Mouse (Mus musculus) lung, embryonic 15.5 days (tissue): ENCODE measurements at regions not wholly inside any gene's neighbourhood (a gene's known extent, or its start where the extent isn't known, plus 50 kb on each side); places are given as distances from the start of the nearest gene placed in this dataset.
A peak's percentile ranks its signal among the peaks of the same experiment; 100 is the strongest.

Experiments
- ATAC-seq: fragments of 200-750 bp; cut with Nextera tagmentation; 2 replicates; pipeline ENCODE4 v1.8.0; 2017; ENCODE audit warnings: moderate number of reproducible peaks, borderline replicate concordance; ENCODE audit not compliant: low FRiP score, low TSS enrichment; ENCODE audit errors: extremely low read depth
- H3K27ac ChIP-seq: fragments of 300-500 bp; sonication (generic); 2 replicates; pipeline ENCODE4 v1.5.1; 2015; ENCODE audit warnings: moderate library complexity, mild to moderate bottlenecking, inconsistent platforms
- H3K27me3 ChIP-seq: fragments of 300-500 bp; sonication (generic); 2 replicates; pipeline ENCODE4 v1.6.1; 2015; ENCODE audit warnings: inconsistent platforms
- H3K36me3 ChIP-seq: fragments of 300-500 bp; sonication (generic); 2 replicates; pipeline ENCODE4 v1.6.1; 2015; ENCODE audit warnings: inconsistent platforms
- H3K4me1 ChIP-seq: fragments of 300-500 bp; sonication (generic); 2 replicates; pipeline ENCODE4 v1.6.1; 2015; ENCODE audit warnings: inconsistent platforms
- H3K4me2 ChIP-seq: fragments of 300-500 bp; sonication (generic); 2 replicates; pipeline ENCODE4 v1.6.1; 2015; ENCODE audit warnings: inconsistent platforms, mild to moderate bottlenecking, moderate library complexity
- H3K4me3 ChIP-seq: fragments of 300-500 bp; sonication (generic); 2 replicates; pipeline ENCODE4 v1.5.1; 2015; ENCODE audit warnings: mild to moderate bottlenecking, inconsistent platforms
- H3K9ac ChIP-seq: fragments of 300-500 bp; sonication (generic); 2 replicates; pipeline ENCODE4 v1.6.1; 2015; ENCODE audit warnings: inconsistent platforms
- H3K9me3 ChIP-seq: fragments of 300-500 bp; sonication (generic); 2 replicates; pipeline ENCODE4 v1.6.1; 2016; ENCODE audit warnings: inconsistent platforms
- WGBS: fragments of 180-500 bp; shearing (Covaris S2); methylation state at CpG from one replicate; pipeline ENCODE4 v1.1.7; 2015; 5-methylcytosine and 5-hydroxymethylcytosine counted together

DNA sequence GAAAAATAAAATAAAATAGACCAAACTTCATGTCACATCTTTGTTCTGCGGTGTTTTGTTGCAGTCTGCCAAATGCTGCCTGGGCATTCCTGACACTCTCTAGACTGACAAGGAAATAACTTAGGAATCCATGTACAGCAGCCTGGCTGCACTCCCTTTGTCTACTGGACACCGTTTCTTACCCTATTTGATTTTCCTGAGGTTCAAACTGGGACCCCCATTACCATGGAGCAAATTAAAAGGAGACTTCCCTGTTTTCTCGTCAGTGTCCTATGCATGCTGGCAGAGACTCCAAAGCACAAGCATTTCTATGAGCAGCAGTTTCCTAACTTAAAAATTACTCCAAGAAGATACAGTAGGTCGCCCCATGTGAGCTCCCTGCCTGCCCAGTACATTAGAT lies 1470.1 kb upstream of the Slc10a2 start:
- WGBS = 47% methylated on average over 4 of the region's 4 CpGs
- Histone ChIP-seq H3K27ac (no peak overlapping the region), H3K27me3 (no peaks in the 10 kb centered on the region), H3K4me2 (no peak overlapping the region), H3K9me3 (no peaks in the 10 kb centered on the region), H3K36me3 (no peaks in the 10 kb centered on the region), H3K4me1 (no peaks in the 10 kb centered on the region), H3K4me3 (no peak overlapping the region), H3K9ac (no peak overlapping the region)
- no peak for ATAC-seq

DNA sequence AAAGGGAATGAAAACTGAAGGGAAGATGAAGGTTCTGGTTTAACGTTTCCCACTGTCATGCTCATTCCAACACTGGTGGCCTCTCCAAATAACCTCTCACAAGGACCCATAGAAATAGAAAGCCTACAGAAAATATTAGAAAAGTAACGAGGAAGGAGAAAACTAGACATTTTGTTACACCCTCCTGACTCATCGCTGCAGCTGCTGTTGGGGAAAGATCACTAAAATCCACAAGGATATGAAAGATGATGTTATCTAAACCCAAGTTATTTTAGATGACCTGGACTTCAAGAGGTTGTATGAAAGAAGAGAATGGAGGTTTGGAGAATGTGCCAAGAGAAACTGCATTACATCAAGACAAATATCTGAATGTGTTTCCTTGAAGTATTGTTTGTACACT lies 1468.3 kb upstream of the Slc10a2 start:
- Histone ChIP-seq H3K27me3 (no peaks in the 10 kb centered on the region), H3K9ac (no peak overlapping the region), H3K4me1 (no peaks in the 10 kb centered on the region), H3K4me3 (no peak overlapping the region), H3K27ac (no peak overlapping the region), H3K4me2 (no peak overlapping the region), H3K36me3 (no peaks in the 10 kb centered on the region), H3K9me3 (no peaks in the 10 kb centered on the region)
- 85% methylated on average over 3 of the region's 3 CpGs for WGBS
- ATAC-seq = no peak

DNA sequence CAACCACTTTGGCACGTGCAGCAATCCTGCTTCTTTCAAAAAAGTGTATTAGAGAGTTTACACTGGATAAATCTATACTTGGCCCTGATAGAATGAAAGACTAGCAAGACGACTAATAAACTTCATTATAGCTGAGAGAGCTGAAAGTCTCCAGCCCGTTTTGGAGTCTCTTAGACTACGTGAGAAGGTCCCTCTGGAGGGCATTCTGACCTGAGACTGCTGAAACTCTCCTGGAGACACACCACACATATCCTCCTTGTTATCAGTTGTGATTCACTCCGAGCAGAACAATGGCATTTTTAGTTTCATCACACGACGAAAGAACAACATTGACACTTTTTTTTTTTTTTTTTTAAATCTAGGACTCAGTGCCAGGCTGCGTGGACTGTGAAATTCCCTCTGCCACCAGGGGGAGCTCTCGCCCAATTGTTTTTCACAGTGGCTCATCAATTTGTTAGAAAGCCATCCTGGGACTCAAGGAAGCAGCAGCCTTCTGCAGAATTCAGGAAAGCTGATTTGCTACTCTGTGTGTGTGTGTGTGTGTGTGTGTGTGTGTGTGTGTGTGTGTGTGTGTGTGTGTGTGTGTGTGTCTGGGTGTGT lies 1467.0 kb upstream of the Slc10a2 start:
- Histone ChIP-seq H3K9ac (no peak overlapping the region), H3K4me2 (peak overlapping the region; percentile 25; the same call in 1 of the 2 replicates), H3K27me3 (no peaks in the 10 kb centered on the region), H3K9me3 (no peaks in the 10 kb centered on the region), H3K4me1 (no peaks in the 10 kb centered on the region), H3K27ac (no peak overlapping the region), H3K4me3 (no peak overlapping the region), H3K36me3 (no peaks in the 10 kb centered on the region)
- no peak; the same call in 1 of the 2 replicates for ATAC-seq
- WGBS = 16% methylated on average over 9 of the region's 9 CpGs

DNA sequence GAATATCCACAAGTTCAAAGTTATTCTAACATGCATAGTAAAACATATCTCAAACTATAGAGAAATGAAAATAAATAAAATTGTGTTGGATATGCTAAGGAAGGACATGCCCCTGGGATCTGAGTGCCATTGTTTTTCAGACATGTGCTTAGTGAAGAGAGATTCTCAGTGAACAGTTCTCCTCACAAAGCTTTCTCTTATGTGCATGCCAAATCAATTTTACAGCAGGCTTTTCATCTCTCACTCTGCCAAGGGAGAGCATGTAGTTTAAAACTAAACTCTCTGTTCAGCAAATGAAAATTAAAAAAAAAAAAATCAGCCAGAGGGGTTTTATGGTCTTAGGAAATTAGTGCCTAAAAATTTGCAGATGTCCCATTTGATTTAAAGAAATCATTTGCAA lies 1445.8 kb upstream of the Slc10a2 start:
- Histone ChIP-seq H3K4me1 (no peaks in the 10 kb centered on the region), H3K4me2 (no peak overlapping the region), H3K9ac (no peak overlapping the region), H3K4me3 (no peak overlapping the region), H3K27me3 (no peaks in the 10 kb centered on the region), H3K27ac (no peak overlapping the region), H3K36me3 (no peaks in the 10 kb centered on the region), H3K9me3 (no peaks in the 10 kb centered on the region)
- no peak for ATAC-seq

DNA sequence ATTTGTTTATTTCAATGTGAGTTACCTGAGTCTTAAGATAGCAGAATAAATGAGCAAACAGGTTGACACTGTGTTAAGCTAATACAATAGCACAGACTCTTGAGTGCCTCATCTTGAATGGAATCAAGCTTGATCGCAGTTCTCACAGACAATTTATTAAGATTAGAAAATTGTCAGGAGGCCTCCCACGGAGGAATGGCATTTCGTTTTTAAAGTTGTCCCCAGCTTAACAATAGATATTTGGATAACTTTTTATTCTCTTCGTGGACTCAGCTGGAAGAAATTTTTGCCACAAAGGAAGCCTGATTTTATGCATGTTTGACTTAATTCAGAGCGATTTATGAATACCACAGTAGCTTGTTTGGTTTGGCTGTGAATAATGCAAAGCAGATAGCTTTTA lies 1422.0 kb upstream of the Slc10a2 start:
- Histone ChIP-seq H3K9me3 (no peaks in the 10 kb centered on the region), H3K4me3 (no peak overlapping the region), H3K4me2 (no peak overlapping the region), H3K36me3 (no peaks in the 10 kb centered on the region), H3K9ac (no peak overlapping the region), H3K4me1 (no peaks in the 10 kb centered on the region), H3K27ac (no peak overlapping the region), H3K27me3 (no peaks in the 10 kb centered on the region)
- WGBS = 55% methylated on average over 5 of the region's 5 CpGs
- ATAC-seq = no peak

DNA sequence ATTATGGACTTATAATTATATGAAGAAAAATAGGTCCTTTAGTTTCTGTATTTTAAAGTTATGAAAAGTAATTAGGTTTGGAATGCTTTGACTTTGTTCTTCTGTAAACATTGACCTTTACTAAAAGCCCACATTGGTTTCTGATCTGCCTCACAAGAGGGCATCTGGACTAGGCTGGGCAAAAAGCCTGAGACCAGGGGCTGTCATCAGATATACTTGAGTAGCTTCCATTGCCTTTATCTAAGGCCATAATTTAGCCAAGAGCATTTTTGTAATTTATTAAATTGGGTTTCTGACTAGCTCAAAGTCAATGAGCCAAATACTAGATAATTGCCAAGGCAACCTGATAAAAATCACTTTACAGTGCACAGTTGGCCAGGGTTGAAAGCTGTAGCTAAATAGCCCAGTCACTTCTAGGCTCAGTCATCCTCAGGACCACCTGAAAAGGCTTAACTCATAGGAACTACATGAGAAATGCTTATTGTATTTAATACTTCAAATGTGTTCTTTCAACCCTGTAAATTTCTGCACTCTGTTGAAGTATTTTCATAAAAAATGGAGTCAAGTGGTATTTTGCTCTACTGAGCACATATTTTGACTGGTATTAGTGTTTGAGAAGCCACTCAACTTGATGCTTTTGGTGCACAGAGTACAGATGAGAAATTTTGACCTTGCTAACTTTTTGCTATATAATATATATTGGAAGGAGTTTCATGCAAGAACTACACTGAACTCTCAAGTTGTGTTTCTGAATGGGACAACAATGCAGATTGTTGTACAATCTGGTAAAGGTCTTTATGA lies 1410.9 kb upstream of the Slc10a2 start:
- no peaks in the 10 kb centered on the region for H3K9me3 ChIP-seq
- no peaks in the 10 kb centered on the region for H3K36me3 ChIP-seq
- no peak overlapping the region for H3K9ac ChIP-seq
- H3K4me3 ChIP-seq = no peak overlapping the region
- ATAC-seq = peak; percentile 90
- 0 out of 2 replicates have a peak overlapping the region, but pooled peaks have one; percentile 19 for H3K27ac ChIP-seq
- no peaks in the 10 kb centered on the region for H3K27me3 ChIP-seq
- no peaks in the 10 kb centered on the region for H3K4me1 ChIP-seq
- H3K4me2 ChIP-seq = no peak overlapping the region

DNA sequence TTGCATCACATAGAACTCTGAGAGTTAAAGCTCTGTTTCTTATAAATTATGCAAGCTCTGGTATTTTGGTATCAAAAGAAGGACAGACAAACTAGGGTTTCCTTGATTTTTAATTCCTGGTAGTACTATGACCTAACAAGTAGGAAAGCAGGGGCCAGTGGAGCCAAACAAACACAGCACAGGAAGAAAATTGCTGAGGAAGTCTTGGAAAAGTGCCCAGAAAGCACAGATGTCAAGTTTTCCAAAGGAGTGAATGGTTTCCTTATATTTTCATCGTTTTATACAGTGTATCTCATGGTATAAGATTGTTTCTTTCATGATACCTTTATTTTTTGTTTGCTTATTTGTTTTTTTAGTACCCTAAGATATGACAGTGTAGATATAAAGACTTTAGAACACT lies 1387.3 kb upstream of the Slc10a2 start:
- no peak overlapping the region for H3K4me3 ChIP-seq
- H3K27ac ChIP-seq = no peak overlapping the region
- H3K36me3 ChIP-seq = no peaks in the 10 kb centered on the region
- ATAC-seq = no peak
- H3K27me3 ChIP-seq = no peaks in the 10 kb centered on the region
- WGBS = 18% methylated on average over 1 of the region's 1 CpGs
- H3K9me3 ChIP-seq = no peaks in the 10 kb centered on the region
- no peak overlapping the region for H3K9ac ChIP-seq
- H3K4me2 ChIP-seq = no peak overlapping the region
- no peaks in the 10 kb centered on the region for H3K4me1 ChIP-seq

DNA sequence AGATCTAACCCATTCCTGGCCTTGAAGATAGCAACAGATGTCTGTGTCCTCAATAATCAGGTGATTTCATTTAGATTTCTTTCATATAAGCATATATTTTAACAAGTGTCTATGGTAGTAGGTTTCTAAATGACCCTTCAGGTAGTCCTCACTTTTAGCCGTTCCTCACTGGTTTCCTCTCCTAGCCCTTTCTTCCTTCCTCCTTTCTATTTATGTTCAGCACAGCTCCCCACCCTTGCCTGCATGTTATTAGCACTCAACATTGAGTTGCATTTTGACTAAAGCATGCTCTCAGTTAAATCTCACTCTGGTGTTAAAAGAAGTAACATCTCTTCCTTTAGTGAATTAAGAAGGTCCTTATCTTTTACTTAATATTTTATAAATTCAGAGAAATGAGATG lies 1376.8 kb upstream of the Slc10a2 start:
- H3K27me3 ChIP-seq = no peaks in the 10 kb centered on the region
- no peak overlapping the region for H3K27ac ChIP-seq
- no peak overlapping the region for H3K4me2 ChIP-seq
- H3K36me3 ChIP-seq = no peaks in the 10 kb centered on the region
- no peak for ATAC-seq
- no peak overlapping the region for H3K9ac ChIP-seq
- H3K4me1 ChIP-seq = no peaks in the 10 kb centered on the region
- no peaks in the 10 kb centered on the region for H3K9me3 ChIP-seq
- WGBS = 85% methylated on average over 1 of the region's 1 CpGs
- no peak overlapping the region for H3K4me3 ChIP-seq

DNA sequence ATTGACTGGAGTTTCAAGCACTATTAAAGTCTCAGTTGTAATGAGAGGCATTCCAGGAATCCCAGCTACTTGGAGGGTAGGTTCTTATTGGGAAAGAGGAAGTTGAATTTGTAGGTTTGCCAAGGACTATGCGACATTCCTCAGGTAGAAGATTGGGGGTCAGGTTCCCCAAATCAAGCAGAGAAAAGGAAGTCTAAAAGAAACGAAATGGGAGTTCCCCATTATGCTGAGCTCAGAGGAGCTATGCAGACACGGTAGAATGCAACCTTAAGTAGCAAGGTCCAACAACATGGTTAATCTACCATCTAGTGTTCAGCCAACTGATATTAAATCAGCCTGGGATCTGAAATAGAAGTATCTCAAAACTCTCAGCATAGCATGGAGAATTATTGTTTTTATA lies 1365.9 kb upstream of the Slc10a2 start:
- H3K9ac ChIP-seq = no peak overlapping the region
- H3K4me3 ChIP-seq = no peak overlapping the region
- H3K9me3 ChIP-seq = no peaks in the 10 kb centered on the region
- H3K4me1 ChIP-seq = no peaks in the 10 kb centered on the region
- H3K27ac ChIP-seq = no peak overlapping the region
- no peak overlapping the region for H3K4me2 ChIP-seq
- no peak for ATAC-seq
- H3K36me3 ChIP-seq = no peaks in the 10 kb centered on the region
- no peaks in the 10 kb centered on the region for H3K27me3 ChIP-seq
- WGBS = 62% methylated on average over 3 of the region's 3 CpGs

DNA sequence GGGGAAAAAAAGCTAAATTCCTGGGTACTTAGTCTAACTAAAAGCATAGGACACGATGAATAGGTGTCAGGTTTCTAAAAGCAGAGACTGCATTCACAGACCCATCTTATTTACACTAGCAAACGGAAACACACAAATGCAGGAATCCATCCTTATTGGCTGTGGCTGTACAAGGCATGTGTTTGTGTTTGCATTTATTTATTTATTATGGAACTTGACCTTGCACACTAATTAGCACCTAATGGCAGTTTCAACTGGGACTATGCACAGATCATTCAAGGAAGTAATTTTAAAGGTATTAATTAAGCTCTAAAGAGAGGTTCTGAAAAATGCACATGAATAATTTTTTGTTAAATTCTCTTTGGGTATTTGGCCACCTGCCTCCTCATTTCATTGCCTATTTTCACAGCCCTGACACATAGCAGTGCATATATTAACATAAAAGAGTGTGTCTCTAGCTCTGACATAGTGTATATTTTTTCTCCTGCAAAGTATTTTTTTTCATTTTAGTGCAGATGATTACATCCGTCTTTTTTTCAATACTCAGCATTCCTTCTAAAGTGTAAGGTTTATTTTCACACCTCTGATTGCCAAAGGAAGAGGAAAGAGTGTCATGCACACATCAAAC lies 1351.5 kb upstream of the Slc10a2 start:
- ATAC-seq = no peak
- H3K9me3 ChIP-seq = no peaks in the 10 kb centered on the region
- WGBS = 32% methylated on average over 3 of the region's 3 CpGs
- no peak overlapping the region for H3K4me3 ChIP-seq
- no peaks in the 10 kb centered on the region for H3K36me3 ChIP-seq
- H3K4me2 ChIP-seq = no peak overlapping the region
- H3K4me1 ChIP-seq = no peaks in the 10 kb centered on the region
- no peak overlapping the region for H3K27ac ChIP-seq
- no peak overlapping the region for H3K9ac ChIP-seq
- H3K27me3 ChIP-seq = no peaks in the 10 kb centered on the region

DNA sequence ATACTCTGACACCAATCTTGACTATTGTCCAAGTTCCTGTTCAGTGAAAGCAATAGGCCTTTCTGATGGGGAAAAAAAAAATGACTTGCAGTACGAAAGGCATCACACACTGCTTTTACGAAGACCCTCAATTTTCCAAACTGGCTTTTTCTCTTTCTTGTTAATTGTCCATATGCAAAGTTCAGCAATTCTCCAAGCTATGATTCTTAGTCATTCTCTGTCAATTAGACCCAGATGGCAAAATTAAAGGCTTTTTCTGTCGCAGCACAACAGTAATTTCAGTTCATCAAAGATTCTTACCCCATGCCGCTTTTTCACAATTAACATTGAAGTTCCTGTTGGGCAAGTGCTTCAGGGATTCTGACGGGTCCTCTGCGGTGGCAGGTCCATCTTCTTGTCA lies 1343.2 kb upstream of the Slc10a2 start:
- 65% methylated on average over 6 of the region's 6 CpGs for WGBS
- H3K4me3 ChIP-seq = no peak overlapping the region
- no peaks in the 10 kb centered on the region for H3K9me3 ChIP-seq
- no peak for ATAC-seq
- no peak overlapping the region for H3K27ac ChIP-seq
- no peaks in the 10 kb centered on the region for H3K36me3 ChIP-seq
- H3K27me3 ChIP-seq = no peaks in the 10 kb centered on the region
- no peaks in the 10 kb centered on the region for H3K4me1 ChIP-seq
- no peak overlapping the region for H3K4me2 ChIP-seq
- H3K9ac ChIP-seq = no peak overlapping the region

DNA sequence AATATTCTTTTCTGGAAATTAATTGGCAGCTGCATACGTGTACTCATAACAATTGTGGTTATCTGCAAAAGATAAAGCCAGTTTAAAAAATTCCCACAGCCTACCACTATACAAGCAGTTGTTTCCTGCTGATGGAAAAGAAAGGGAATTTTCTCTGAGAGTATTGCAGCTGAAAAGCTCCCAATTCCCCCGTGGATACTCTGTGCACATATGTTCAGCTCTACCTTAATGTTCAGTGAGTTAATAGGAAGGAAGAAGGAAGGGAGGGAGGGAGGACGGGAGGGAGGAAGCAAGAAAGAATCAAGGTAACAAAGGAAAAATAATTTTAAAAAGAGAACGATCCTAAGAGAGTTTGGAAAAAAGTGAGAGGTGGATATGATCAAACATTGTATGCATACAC lies 1333.9 kb upstream of the Slc10a2 start:
- WGBS = 45% methylated on average over 4 of the region's 4 CpGs

More for the DNA sequence above, 1333.9 kb upstream of the Slc10a2 start:
- Histone ChIP-seq H3K4me2 (no peak overlapping the region), H3K27ac (no peak overlapping the region), H3K9ac (no peak overlapping the region), H3K9me3 (no peaks in the 10 kb centered on the region), H3K36me3 (no peaks in the 10 kb centered on the region), H3K27me3 (no peaks in the 10 kb centered on the region), H3K4me1 (no peaks in the 10 kb centered on the region), H3K4me3 (no peak overlapping the region)
- ATAC-seq = no peak
